Mouse (Mus musculus): Measurements from ENCODE around the gene Mfsd14b. TPM values are rescaled to one million over a fixed set of nuclear protein-coding genes. Genes with fewer than 3 reads are reported as not detected.

Gene Mfsd14b
- polyA plus RNA-seq (2014; fragmentation: Nextera tagmentation; extraction: Ambion mirVana) = 68.1 and 78.1 TPM in 2 replicates

- Histone ChIP-seq H3K27ac (ENCODE audit: low read depth, low read length) (peak within 1 kb of the TSS; percentile 80), H3K4me2 (peak within 1 kb of the TSS; percentile 86), H3K9me3 (ENCODE audit: control insufficient read depth, low read length) (no peaks in the 10 kb centered on the region), H3K36me3 (ENCODE audit: control insufficient read depth, insufficient read depth, low read length) (peaks cover 3% of the 10 kb centered on the region; the same call in 1 of the 2 replicates), H3K27me3 (replicated peaks; ENCODE audit: control insufficient read depth, insufficient read depth, low read length) (no peaks in the 10 kb centered on the region), H3K4me1 (replicated peaks; ENCODE audit: control insufficient read depth, insufficient read depth, low read length) (peaks cover 3% of the 10 kb centered on the region; the same call in 1 of the 2 replicates), H3K9ac (ENCODE audit: low read depth, low read length) (peak within 1 kb of the TSS; percentile 87), H3K4me3 (ENCODE audit: low read depth, low read length) (peak within 1 kb of the TSS; percentile 82)
- peak; percentile 96 for ATAC-seq (replicated peaks; ENCODE audit: low FRiP score)
- under 1% methylated on average over 60 of the region's 60 CpGs for WGBS
- DNase-seq (ENCODE audit: low spot score) = peak; percentile 82
Measured at GRCm38 (mm10) chr13:65112459-65113110, at the start of gene Mfsd14b. Gene Mfsd14b, minus strand, starts transcription at chr13:65112975.

- H3K9ac ChIP-seq (ENCODE audit: low read depth, low read length) = no peak within 1 kb of the TSS
- H3K27me3 ChIP-seq (replicated peaks; ENCODE audit: control insufficient read depth, insufficient read depth, low read length) = no peaks in the 10 kb centered on the region
- no peak within 1 kb of the TSS for H3K27ac ChIP-seq (ENCODE audit: low read depth, low read length)
- no peak within 1 kb of the TSS for H3K4me2 ChIP-seq
- no peaks in the 10 kb centered on the region for H3K9me3 ChIP-seq (ENCODE audit: control insufficient read depth, low read length)
- no peaks in the 10 kb centered on the region for H3K36me3 ChIP-seq (ENCODE audit: control insufficient read depth, insufficient read depth, low read length)
- H3K4me1 ChIP-seq (replicated peaks; ENCODE audit: control insufficient read depth, insufficient read depth, low read length) = no peaks in the 10 kb centered on the region
- ATAC-seq (replicated peaks; ENCODE audit: low FRiP score) (no peak), DNase-seq (ENCODE audit: low spot score) (no peak)
- WGBS = 63% methylated on average over 1 of the region's 1 CpGs
- no peak within 1 kb of the TSS for H3K4me3 ChIP-seq (ENCODE audit: low read depth, low read length)
Measured at GRCm38 (mm10) chr13:65149940-65150339, 37.2 kb upstream of the Mfsd14b start, which contains the start of gene Olfr466. Gene Olfr466, plus strand, starts transcription at chr13:65150240.

- Histone ChIP-seq H3K4me3 (ENCODE audit: low read depth, low read length) (no peak within 1 kb of the TSS), H3K4me1 (replicated peaks; ENCODE audit: control insufficient read depth, insufficient read depth, low read length) (no peaks in the 10 kb centered on the region), H3K9me3 (ENCODE audit: control insufficient read depth, low read length) (no peaks in the 10 kb centered on the region), H3K9ac (ENCODE audit: low read depth, low read length) (no peak within 1 kb of the TSS), H3K4me2 (no peak within 1 kb of the TSS), H3K27me3 (replicated peaks; ENCODE audit: control insufficient read depth, insufficient read depth, low read length) (no peaks in the 10 kb centered on the region), H3K27ac (ENCODE audit: low read depth, low read length) (no peak within 1 kb of the TSS), H3K36me3 (ENCODE audit: control insufficient read depth, insufficient read depth, low read length) (no peaks in the 10 kb centered on the region)
- WGBS = 75% methylated on average over 4 of the region's 4 CpGs
- DNase-seq (ENCODE audit: low spot score) = no peak
- no peak for ATAC-seq (replicated peaks; ENCODE audit: low FRiP score)
Measured at GRCm38 (mm10) chr13:65137789-65138188, 25.0 kb upstream of the Mfsd14b start, which contains the start of gene Olfr465-ps1. Gene Olfr465-ps1, plus strand, starts transcription at chr13:65138089.

GRCm38 (mm10) chr13:65127063-65127847, 14.5 kb upstream of the Mfsd14b start:
- no peaks in the 10 kb centered on the region for H3K36me3 ChIP-seq (ENCODE audit: control insufficient read depth, insufficient read depth, low read length)
- WGBS = 49% methylated on average over 3 of the region's 3 CpGs
- ATAC-seq (replicated peaks; ENCODE audit: low FRiP score) (peak; percentile 61; the same call in 1 of the 2 replicates), DNase-seq (ENCODE audit: low spot score) (no peak)
- no peak overlapping the region for H3K27ac ChIP-seq (ENCODE audit: low read depth, low read length)
- H3K4me1 ChIP-seq (replicated peaks; ENCODE audit: control insufficient read depth, insufficient read depth, low read length) = no peaks in the 10 kb centered on the region; the same call in 1 of the 2 replicates
- no peaks in the 10 kb centered on the region for H3K27me3 ChIP-seq (replicated peaks; ENCODE audit: control insufficient read depth, insufficient read depth, low read length)
- H3K9ac ChIP-seq (ENCODE audit: low read depth, low read length) = no peak overlapping the region
- no peaks in the 10 kb centered on the region for H3K9me3 ChIP-seq (ENCODE audit: control insufficient read depth, low read length)
- no peak overlapping the region for H3K4me2 ChIP-seq
- H3K4me3 ChIP-seq (ENCODE audit: low read depth, low read length) = no peak overlapping the region

- Histone ChIP-seq H3K4me1 (replicated peaks; ENCODE audit: control insufficient read depth, insufficient read depth, low read length) (peaks cover 2% of the 10 kb centered on the region; the same call in 1 of the 2 replicates), H3K4me2 (peak overlapping the region; percentile 12), H3K27ac (ENCODE audit: low read depth, low read length) (peak overlapping the region; percentile 64), H3K9ac (ENCODE audit: low read depth, low read length) (no peak overlapping the region), H3K36me3 (ENCODE audit: control insufficient read depth, insufficient read depth, low read length) (no peaks in the 10 kb centered on the region), H3K4me3 (ENCODE audit: low read depth, low read length) (no peak overlapping the region), H3K9me3 (ENCODE audit: control insufficient read depth, low read length) (no peaks in the 10 kb centered on the region; the same call in 1 of the 2 replicates), H3K27me3 (replicated peaks; ENCODE audit: control insufficient read depth, insufficient read depth, low read length) (no peaks in the 10 kb centered on the region)
- ATAC-seq (replicated peaks; ENCODE audit: low FRiP score) (peak; percentile 88), DNase-seq (ENCODE audit: low spot score) (no peak)
- WGBS = 70% methylated on average over 1 of the region's 1 CpGs
Measured at GRCm38 (mm10) chr13:65122111-65122510, 9.3 kb upstream of the Mfsd14b start.

GRCm38 (mm10) chr13:65120984-65121383, 8.2 kb upstream of the Mfsd14b start:
- H3K27ac ChIP-seq (ENCODE audit: low read depth, low read length) = no peak overlapping the region
- DNase-seq (ENCODE audit: low spot score) (no peak), ATAC-seq (replicated peaks; ENCODE audit: low FRiP score) (peak; percentile 46)
- 52% methylated on average over 3 of the region's 3 CpGs for WGBS
- H3K4me1 ChIP-seq (replicated peaks; ENCODE audit: control insufficient read depth, insufficient read depth, low read length) = peaks cover 2% of the 10 kb centered on the region; the same call in 1 of the 2 replicates
- no peaks in the 10 kb centered on the region; the same call in 1 of the 2 replicates for H3K9me3 ChIP-seq (ENCODE audit: control insufficient read depth, low read length)
- H3K27me3 ChIP-seq (replicated peaks; ENCODE audit: control insufficient read depth, insufficient read depth, low read length) = no peaks in the 10 kb centered on the region
- H3K4me3 ChIP-seq (ENCODE audit: low read depth, low read length) = no peak overlapping the region
- no peaks in the 10 kb centered on the region for H3K36me3 ChIP-seq (ENCODE audit: control insufficient read depth, insufficient read depth, low read length)
- H3K9ac ChIP-seq (ENCODE audit: low read depth, low read length) = no peak overlapping the region
- H3K4me2 ChIP-seq = no peak overlapping the region

GRCm38 (mm10) chr13:65113239-65113638, 464 bp upstream of the Mfsd14b start:
- 0 out of 2 replicates have a peak, but pooled peaks have one; percentile 22 for ATAC-seq (replicated peaks; ENCODE audit: low FRiP score)
- 60% methylated on average over 3 of the region's 3 CpGs for WGBS
- Histone ChIP-seq H3K27ac (ENCODE audit: low read depth, low read length) (peak overlapping the region; percentile 32), H3K4me2 (peak overlapping the region; percentile 86), H3K9me3 (ENCODE audit: control insufficient read depth, low read length) (no peaks in the 10 kb centered on the region), H3K36me3 (ENCODE audit: control insufficient read depth, insufficient read depth, low read length) (no peaks in the 10 kb centered on the region), H3K4me1 (replicated peaks; ENCODE audit: control insufficient read depth, insufficient read depth, low read length) (peaks cover 3% of the 10 kb centered on the region; the same call in 1 of the 2 replicates), H3K27me3 (replicated peaks; ENCODE audit: control insufficient read depth, insufficient read depth, low read length) (no peaks in the 10 kb centered on the region), H3K4me3 (ENCODE audit: low read depth, low read length) (peak overlapping the region; percentile 82), H3K9ac (ENCODE audit: low read depth, low read length) (peak overlapping the region; percentile 87)
- DNase-seq (ENCODE audit: low spot score) = no peak

- no peaks in the 10 kb centered on the region for H3K27me3 ChIP-seq (replicated peaks; ENCODE audit: control insufficient read depth, insufficient read depth, low read length)
- H3K9ac ChIP-seq (ENCODE audit: low read depth, low read length) = peak overlapping the region; percentile 87
- DNase-seq (ENCODE audit: low spot score) (no peak), ATAC-seq (replicated peaks; ENCODE audit: low FRiP score) (peak; percentile 40; the same call in 1 of the 2 replicates)
- 1% methylated on average over 5 of the region's 5 CpGs for WGBS
- peak overlapping the region; percentile 82 for H3K4me3 ChIP-seq (ENCODE audit: low read depth, low read length)
- H3K36me3 ChIP-seq (ENCODE audit: control insufficient read depth, insufficient read depth, low read length) = peaks cover 3% of the 10 kb centered on the region; the same call in 1 of the 2 replicates
- peak overlapping the region; percentile 86 for H3K4me2 ChIP-seq
- H3K27ac ChIP-seq (ENCODE audit: low read depth, low read length) = peak overlapping the region; percentile 80
- peaks cover 3% of the 10 kb centered on the region; the same call in 1 of the 2 replicates for H3K4me1 ChIP-seq (replicated peaks; ENCODE audit: control insufficient read depth, insufficient read depth, low read length)
- no peaks in the 10 kb centered on the region for H3K9me3 ChIP-seq (ENCODE audit: control insufficient read depth, low read length)
Measured at GRCm38 (mm10) chr13:65111961-65112360, 814 bp downstream of the Mfsd14b start.
